Mouse (Mus musculus): ENCODE data around the gene Kcnj4. TPM values are rescaled to one million over a fixed set of nuclear protein-coding genes. Genes with fewer than 3 reads are reported as not detected.

The Kcnj4 gene
- polyA plus RNA-seq, 1 experiment from 2014 or later = not detected

DNA sequence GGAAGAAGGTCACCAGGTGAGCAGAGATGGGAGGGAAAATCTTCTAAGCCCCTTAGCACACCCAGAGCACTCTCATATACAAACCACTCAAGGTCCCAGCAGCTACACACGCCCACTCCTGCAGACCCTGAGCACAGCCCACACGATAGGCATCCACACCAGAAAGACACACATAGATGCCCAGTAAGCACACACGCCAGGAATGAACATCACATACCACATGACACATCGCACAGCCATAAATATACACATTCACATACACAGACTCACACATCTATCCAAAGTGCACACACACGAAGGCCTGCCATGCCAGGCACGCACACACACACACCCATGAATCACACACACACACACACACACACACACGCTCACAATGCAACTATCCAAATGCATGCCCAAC is 5.4 kb upstream of the Kcnj4 start:
- peaks cover 14% of the 10 kb centered on the region for H3K4me1 ChIP-seq (replicated peaks)
- H3K27ac ChIP-seq (replicated peaks) = no peak overlapping the region
- no peak for ATAC-seq (ENCODE audit: insufficient read depth)
- no peak overlapping the region for H3K4me2 ChIP-seq
- H3K36me3 ChIP-seq (replicated peaks) = no peaks in the 10 kb centered on the region
- H3K27me3 ChIP-seq = peaks cover 99% of the 10 kb centered on the region
- no peak overlapping the region for H3K4me3 ChIP-seq (replicated peaks)
- no peak overlapping the region for H3K9ac ChIP-seq
- 53% methylated on average over 7 of the region's 7 CpGs for WGBS (ENCODE audit: insufficient replicate concordance)
- H3K9me3 ChIP-seq (replicated peaks) = no peaks in the 10 kb centered on the region

DNA sequence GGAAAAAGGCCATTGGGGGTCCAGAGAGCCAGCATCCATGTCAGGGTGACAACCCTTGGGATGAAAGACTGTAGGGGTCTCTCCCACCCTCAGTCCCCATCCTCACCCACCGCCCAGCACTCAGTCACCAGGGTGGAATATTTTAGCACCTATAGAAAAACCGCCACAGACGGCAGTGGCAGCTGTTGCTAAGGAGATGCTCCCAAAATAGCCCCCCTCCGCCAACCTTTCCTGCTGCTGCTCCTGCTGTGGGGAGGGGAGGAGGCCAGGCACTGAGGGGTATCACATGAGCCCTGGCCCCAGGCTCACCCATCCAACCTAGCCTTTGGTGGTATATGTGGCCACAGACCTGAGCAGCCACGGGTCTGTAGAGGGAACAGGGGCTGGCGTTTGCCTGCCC is 5.0 kb upstream of the Kcnj4 start:
- Histone ChIP-seq H3K27ac (replicated peaks) (no peak overlapping the region), H3K36me3 (replicated peaks) (no peaks in the 10 kb centered on the region), H3K9ac (no peak overlapping the region), H3K27me3 (peaks cover 99% of the 10 kb centered on the region), H3K4me3 (replicated peaks) (no peak overlapping the region), H3K4me1 (replicated peaks) (peaks cover 17% of the 10 kb centered on the region), H3K4me2 (no peak overlapping the region), H3K9me3 (replicated peaks) (no peaks in the 10 kb centered on the region)
- no peak for ATAC-seq (ENCODE audit: insufficient read depth)
- 17% methylated on average over 6 of the region's 6 CpGs for WGBS (ENCODE audit: insufficient replicate concordance)

DNA sequence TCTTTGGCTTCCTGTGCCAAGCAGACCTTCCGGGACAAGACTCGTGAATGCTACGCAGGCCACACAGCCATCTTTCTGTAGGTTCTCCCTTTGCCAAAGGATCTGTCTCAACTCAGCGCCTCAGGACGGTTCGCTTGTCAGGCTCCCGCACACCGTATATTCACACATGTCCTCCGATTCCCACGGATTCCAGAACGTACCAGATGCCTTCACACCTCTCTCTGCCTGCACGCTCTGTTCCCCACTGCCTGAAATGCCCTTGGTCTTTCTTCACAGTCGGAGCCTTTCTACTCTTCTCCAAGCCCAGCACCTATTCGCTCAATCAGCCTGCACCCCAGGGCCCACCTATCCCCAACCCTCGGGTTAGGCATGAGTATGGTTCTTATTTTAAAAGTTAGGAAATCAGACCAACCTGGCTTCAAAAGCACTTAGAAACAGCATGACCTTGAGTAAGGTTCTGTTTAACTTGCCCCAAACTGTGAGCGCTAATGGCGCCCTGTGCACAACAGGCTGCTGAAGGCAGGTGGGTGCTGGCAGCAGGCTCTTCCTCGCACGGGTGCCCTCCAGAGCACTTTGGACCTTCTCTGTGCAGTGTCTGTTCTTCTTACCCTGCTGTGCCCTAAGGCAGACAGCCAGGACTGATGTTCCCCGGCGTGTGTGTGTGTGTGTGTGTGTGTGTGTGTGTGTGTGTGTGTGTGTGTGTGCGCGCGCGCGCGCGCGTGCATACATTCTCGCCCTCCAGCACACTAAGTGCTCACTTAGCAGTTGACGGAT is 2.2 kb upstream of the Kcnj4 start:
- ATAC-seq (ENCODE audit: insufficient read depth) = no peak
- peaks cover 99% of the 10 kb centered on the region for H3K27me3 ChIP-seq
- no peak overlapping the region for H3K27ac ChIP-seq (replicated peaks)
- H3K9ac ChIP-seq = no peak overlapping the region
- WGBS (ENCODE audit: insufficient replicate concordance) = 50% methylated on average over 31 of the region's 31 CpGs
- H3K36me3 ChIP-seq (replicated peaks) = no peaks in the 10 kb centered on the region
- peaks cover 17% of the 10 kb centered on the region for H3K4me1 ChIP-seq (replicated peaks)
- no peaks in the 10 kb centered on the region for H3K9me3 ChIP-seq (replicated peaks)
- H3K4me3 ChIP-seq (replicated peaks) = no peak overlapping the region
- H3K4me2 ChIP-seq = no peak overlapping the region

DNA sequence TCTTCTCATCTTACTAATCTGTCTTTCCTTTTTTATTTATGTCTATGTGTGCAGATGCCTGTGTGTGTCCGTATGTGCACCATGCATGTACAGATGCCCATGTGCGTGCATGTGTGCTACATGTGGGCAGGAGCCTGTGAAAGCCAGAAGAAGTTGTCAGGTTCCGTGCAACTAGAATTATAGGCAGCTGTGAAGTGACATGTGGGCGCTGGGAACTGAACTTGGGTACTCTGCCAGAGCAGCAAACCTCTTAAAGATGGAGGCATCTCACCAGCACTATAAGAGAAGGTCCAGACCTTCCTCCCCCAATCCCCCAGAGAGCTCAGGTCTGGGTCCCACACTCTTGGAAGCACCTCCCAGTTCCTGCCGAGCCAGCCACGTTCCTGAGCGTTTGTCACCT is 1.4 kb upstream of the Kcnj4 start:
- H3K4me3 ChIP-seq (replicated peaks) = no peak overlapping the region

DNA sequence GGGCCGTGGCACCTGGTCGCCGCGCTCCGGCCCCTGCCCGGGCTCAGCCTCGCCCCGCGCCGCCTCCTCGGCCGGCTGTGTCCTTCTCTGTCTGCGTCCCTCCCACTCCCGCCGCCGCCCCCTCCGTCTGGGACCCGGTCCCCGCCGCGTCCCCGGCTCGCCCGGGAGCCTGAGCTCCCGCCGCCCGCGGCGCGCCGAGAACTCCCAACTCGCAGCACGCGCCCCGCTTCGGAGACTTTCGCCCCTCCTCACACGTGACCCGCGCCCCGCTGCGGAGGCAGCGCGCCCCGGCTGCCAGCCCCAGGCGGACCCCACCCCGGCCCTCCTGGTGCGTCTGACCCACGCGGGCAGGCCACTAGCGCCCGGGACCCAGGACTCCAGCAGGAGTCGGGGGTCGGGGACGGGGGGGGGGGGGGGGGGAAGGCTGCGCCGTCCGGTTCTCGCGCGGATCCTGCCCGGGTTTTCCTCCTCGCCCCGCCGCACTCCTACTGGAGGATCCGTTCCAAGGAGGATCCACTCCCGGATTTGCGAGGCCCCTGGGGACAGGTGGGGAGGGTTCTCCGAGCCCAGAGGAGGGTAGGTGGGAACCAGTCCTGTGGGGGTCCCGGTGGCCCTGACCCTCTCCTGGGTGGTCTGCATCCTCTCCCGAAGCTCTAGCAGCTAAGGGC is 709 bp upstream of the Kcnj4 start:
- under 1% methylated on average over 70 of the region's 71 CpGs for WGBS (ENCODE audit: insufficient replicate concordance)
- Histone ChIP-seq H3K4me3 (replicated peaks) (peak overlapping the region; percentile 49), H3K4me2 (peak overlapping the region; percentile 72), H3K9me3 (replicated peaks) (no peaks in the 10 kb centered on the region), H3K4me1 (replicated peaks) (peaks cover 11% of the 10 kb centered on the region; the same call in 1 of the 2 replicates), H3K9ac (no peak overlapping the region), H3K36me3 (replicated peaks) (no peaks in the 10 kb centered on the region), H3K27ac (replicated peaks) (no peak overlapping the region), H3K27me3 (peaks cover 99% of the 10 kb centered on the region)
- no peak for ATAC-seq (ENCODE audit: insufficient read depth)

More for the DNA sequence above, 1.4 kb upstream of the Kcnj4 start:
- no peak overlapping the region for H3K9ac ChIP-seq
- ATAC-seq (ENCODE audit: insufficient read depth) = no peak
- no peaks in the 10 kb centered on the region for H3K9me3 ChIP-seq (replicated peaks)
- H3K4me1 ChIP-seq (replicated peaks) = peaks cover 14% of the 10 kb centered on the region
- H3K36me3 ChIP-seq (replicated peaks) = no peaks in the 10 kb centered on the region
- H3K4me2 ChIP-seq = no peak overlapping the region
- peaks cover 99% of the 10 kb centered on the region for H3K27me3 ChIP-seq
- H3K27ac ChIP-seq (replicated peaks) = no peak overlapping the region
- 20% methylated on average over 7 of the region's 7 CpGs for WGBS (ENCODE audit: insufficient replicate concordance)

DNA sequence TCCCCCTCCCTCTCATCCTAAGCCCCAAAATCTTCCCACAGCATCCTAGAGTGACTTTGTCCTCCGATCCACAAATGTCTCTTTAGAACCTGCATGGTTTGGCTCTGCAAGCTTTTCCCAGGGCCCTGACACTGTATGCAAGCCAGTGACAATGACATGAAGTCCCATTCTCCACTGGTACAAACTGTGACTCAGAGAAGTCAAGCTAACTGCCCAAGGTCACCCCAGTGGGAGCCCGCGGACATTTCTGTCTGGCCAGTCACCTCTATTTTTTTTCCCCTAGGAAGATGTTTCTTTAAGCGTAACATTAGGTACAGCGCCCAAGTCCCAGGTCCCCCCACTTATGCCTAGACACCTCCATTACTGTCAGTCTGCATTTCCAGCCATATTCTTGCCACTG is 1.6 kb downstream of the Kcnj4 start:
- 58% methylated on average over 5 of the region's 5 CpGs for WGBS (ENCODE audit: insufficient replicate concordance)
- H3K9ac ChIP-seq = no peak overlapping the region

GRCm38 (mm10) chr15:79502891-79503341 is 2.1 kb downstream of the Kcnj4 start:
- ATAC-seq (ENCODE audit: insufficient read depth) = no peak

More for the DNA sequence above, 1.6 kb downstream of the Kcnj4 start:
- peaks cover 100% of the 10 kb centered on the region for H3K27me3 ChIP-seq
- no peak for ATAC-seq (ENCODE audit: insufficient read depth)
- H3K27ac ChIP-seq (replicated peaks) = no peak overlapping the region
- peaks cover 11% of the 10 kb centered on the region; the same call in 1 of the 2 replicates for H3K4me1 ChIP-seq (replicated peaks)
- no peaks in the 10 kb centered on the region for H3K36me3 ChIP-seq (replicated peaks)
- no peak overlapping the region for H3K4me2 ChIP-seq
- H3K4me3 ChIP-seq (replicated peaks) = no peak overlapping the region
- no peaks in the 10 kb centered on the region for H3K9me3 ChIP-seq (replicated peaks)

DNA sequence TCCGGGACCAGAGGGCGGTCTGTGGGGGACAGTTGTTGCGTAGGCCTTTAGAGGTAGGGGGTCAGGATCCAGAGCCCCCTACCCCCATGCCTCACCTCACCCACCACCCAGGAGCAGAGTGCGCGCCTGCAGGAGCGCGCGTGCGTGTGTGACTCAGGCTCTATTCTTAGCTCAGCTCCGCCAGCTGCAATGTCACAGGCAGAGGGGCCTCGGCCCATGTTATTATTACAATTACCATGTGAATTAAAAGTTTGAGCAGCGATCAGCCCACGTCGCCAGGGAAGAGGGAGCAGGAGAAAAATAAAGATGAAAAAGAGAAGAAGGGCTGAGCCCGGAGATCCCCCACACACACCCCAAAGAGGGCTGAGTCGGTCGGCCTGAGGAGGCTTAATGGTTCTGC is 4.9 kb downstream of the Kcnj4 start:
- ATAC-seq (ENCODE audit: insufficient read depth) = no peak

More at GRCm38 (mm10) chr15:79502891-79503341, 2.1 kb downstream of the Kcnj4 start:
- H3K4me3 ChIP-seq (replicated peaks) = no peak overlapping the region
- no peaks in the 10 kb centered on the region for H3K9me3 ChIP-seq (replicated peaks)
- H3K27me3 ChIP-seq = peaks cover 100% of the 10 kb centered on the region
- no peak overlapping the region for H3K4me2 ChIP-seq
- H3K27ac ChIP-seq (replicated peaks) = no peak overlapping the region
- peaks cover 11% of the 10 kb centered on the region; the same call in 1 of the 2 replicates for H3K4me1 ChIP-seq (replicated peaks)
- no peak overlapping the region for H3K9ac ChIP-seq
- WGBS (ENCODE audit: insufficient replicate concordance) = 16% methylated on average over 18 of the region's 18 CpGs
- H3K36me3 ChIP-seq (replicated peaks) = no peaks in the 10 kb centered on the region

DNA sequence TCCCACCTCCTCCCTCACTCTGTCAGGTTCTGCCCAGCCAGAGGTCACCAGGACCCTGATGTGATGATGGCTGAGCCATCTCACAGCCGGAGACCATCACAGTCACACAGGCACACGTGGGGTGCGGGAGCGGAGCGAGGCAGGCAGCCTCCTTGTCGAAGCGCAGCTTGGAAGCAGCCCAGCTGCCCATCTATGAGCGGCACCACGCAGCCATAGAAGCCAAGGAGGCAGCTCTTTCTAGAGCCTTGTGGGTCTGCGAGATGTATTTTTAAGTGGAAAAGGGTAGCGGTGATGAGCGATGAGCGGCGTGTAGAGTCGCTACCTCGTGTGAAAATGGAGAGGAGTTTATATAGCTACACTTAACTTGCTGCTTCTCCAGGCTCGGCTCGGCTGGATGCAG is 11.5 kb downstream of the Kcnj4 start:
- no peak overlapping the region for H3K9ac ChIP-seq
- no peak for ATAC-seq (ENCODE audit: insufficient read depth)
- 50% methylated on average over 18 of the region's 18 CpGs for WGBS (ENCODE audit: insufficient replicate concordance)
- no peaks in the 10 kb centered on the region for H3K4me1 ChIP-seq (replicated peaks)
- no peak overlapping the region for H3K4me2 ChIP-seq
- H3K36me3 ChIP-seq (replicated peaks) = no peaks in the 10 kb centered on the region
- H3K27ac ChIP-seq (replicated peaks) = no peak overlapping the region
- no peaks in the 10 kb centered on the region for H3K9me3 ChIP-seq (replicated peaks)
- H3K4me3 ChIP-seq (replicated peaks) = no peak overlapping the region
- H3K27me3 ChIP-seq = peaks cover 71% of the 10 kb centered on the region

More for the DNA sequence above, 4.9 kb downstream of the Kcnj4 start:
- peaks cover 81% of the 10 kb centered on the region for H3K27me3 ChIP-seq
- H3K27ac ChIP-seq (replicated peaks) = no peak overlapping the region
- no peak overlapping the region for H3K9ac ChIP-seq
- H3K4me3 ChIP-seq (replicated peaks) = no peak overlapping the region
- H3K9me3 ChIP-seq (replicated peaks) = no peaks in the 10 kb centered on the region
- WGBS (ENCODE audit: insufficient replicate concordance) = 63% methylated on average over 17 of the region's 17 CpGs
- no peaks in the 10 kb centered on the region for H3K36me3 ChIP-seq (replicated peaks)
- H3K4me1 ChIP-seq (replicated peaks) = peaks cover under 1% of the 10 kb centered on the region; the same call in 1 of the 2 replicates
- H3K4me2 ChIP-seq = no peak overlapping the region

DNA sequence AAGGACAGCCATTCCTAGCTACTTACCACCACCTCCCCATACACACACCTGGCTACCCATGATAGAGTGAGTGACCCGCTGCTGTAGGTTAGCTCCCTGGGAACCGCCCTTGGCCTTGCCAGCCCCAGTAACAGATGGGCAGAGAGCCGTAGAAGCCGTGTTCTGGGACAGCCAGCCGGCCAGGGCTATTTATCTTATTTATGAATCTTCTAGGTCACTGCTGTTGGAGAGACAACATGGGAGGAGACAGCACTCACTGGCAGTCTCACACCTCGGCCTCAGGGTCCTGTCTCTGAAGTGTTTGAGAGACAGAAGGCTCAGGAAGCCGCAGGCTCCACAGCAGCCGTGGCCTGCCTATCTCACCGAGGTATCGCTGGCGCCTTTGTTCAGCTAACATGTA is 15.6 kb downstream of the Kcnj4 start:
- peaks cover 53% of the 10 kb centered on the region for H3K27me3 ChIP-seq

DNA sequence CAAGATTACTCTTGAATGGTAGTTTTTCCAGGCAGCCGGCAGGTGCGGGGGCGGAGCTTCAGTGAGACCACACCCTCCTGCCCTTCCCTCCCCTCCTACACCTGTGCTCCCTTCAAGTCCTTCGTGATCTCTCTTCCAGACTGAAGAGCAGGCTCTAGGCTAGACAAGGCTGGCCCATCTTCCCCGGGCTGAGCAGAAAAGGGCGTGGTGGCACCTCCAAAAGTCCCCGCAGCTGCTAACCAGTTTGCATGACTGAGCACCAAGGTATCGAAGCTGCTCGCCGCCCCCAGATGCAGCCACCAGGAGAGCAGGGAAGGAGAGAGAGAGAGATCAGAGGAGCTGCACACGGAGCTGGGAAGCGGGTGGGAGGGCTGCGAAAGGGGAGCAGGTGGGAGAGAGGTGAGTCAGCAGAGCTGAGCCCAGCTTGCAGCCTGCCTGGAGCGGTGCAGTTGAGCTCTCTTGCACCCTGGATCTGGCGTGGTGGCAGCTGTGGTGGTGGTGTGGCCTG is 23.8 kb downstream of the Kcnj4 start:
- H3K4me2 ChIP-seq = no peak overlapping the region
- no peak overlapping the region for H3K4me3 ChIP-seq (replicated peaks)
- H3K9me3 ChIP-seq (replicated peaks) = no peaks in the 10 kb centered on the region
- H3K4me1 ChIP-seq (replicated peaks) = no peaks in the 10 kb centered on the region
- 15% methylated on average over 15 of the region's 15 CpGs for WGBS (ENCODE audit: insufficient replicate concordance)
- no peak overlapping the region for H3K9ac ChIP-seq
- no peaks in the 10 kb centered on the region for H3K36me3 ChIP-seq (replicated peaks)
- peaks cover 24% of the 10 kb centered on the region for H3K27me3 ChIP-seq
- ATAC-seq (ENCODE audit: insufficient read depth) = no peak
- no peak overlapping the region for H3K27ac ChIP-seq (replicated peaks)

More for the DNA sequence above, 15.6 kb downstream of the Kcnj4 start:
- ATAC-seq (ENCODE audit: insufficient read depth) = no peak
- Histone ChIP-seq H3K9me3 (replicated peaks) (no peaks in the 10 kb centered on the region), H3K36me3 (replicated peaks) (no peaks in the 10 kb centered on the region), H3K4me2 (no peak overlapping the region), H3K4me3 (replicated peaks) (no peak overlapping the region), H3K9ac (no peak overlapping the region), H3K4me1 (replicated peaks) (no peaks in the 10 kb centered on the region), H3K27ac (replicated peaks) (no peak overlapping the region)
- WGBS (ENCODE audit: insufficient replicate concordance) = 58% methylated on average over 11 of the region's 11 CpGs

All from liver, embryonic 15.5 days (tissue).